Mouse (Mus musculus) testis, adult 2 months (tissue): Measurements from ENCODE around the gene Myo3a. TPM values are rescaled to one million over a fixed set of nuclear protein-coding genes. Genes with fewer than 3 reads are reported as not detected.
"Not testable (repeated sequence)": the region's sequence is repeated elsewhere in the genome, so short reads cannot be mapped to it uniquely, and the experiment has no call there.

ENCODE experiments used
- H3K27ac ChIP-seq: fragments of 200-500 bp; 2 replicates; pipeline ENCODE4 v1.5.1; 2012; ENCODE audit warnings: low read depth, low read length; ENCODE audit not compliant: control insufficient read depth, insufficient read depth
- H3K27me3 ChIP-seq: fragments of 200-500 bp; 2 replicates; pipeline ENCODE4 v1.6.1; 2012; ENCODE audit warnings: mild to moderate bottlenecking, low read length, moderate library complexity; ENCODE audit not compliant: control insufficient read depth, insufficient read depth
- H3K36me3 ChIP-seq: fragments of 200-500 bp; 2 replicates; pipeline ENCODE4 v1.6.1; 2012; ENCODE audit warnings: mild to moderate bottlenecking, low read length; ENCODE audit not compliant: control insufficient read depth, insufficient read depth
- H3K4me1 ChIP-seq: fragments of 200-500 bp; 2 replicates; pipeline ENCODE4 v1.6.1; 2012; ENCODE audit warnings: low read length; ENCODE audit not compliant: control insufficient read depth, insufficient read depth
- H3K4me3 ChIP-seq: fragments of 200-500 bp; 2 replicates; pipeline ENCODE4 v1.5.1; 2012; ENCODE audit warnings: low read depth, mild to moderate bottlenecking, low read length, moderate library complexity, mixed read lengths; ENCODE audit not compliant: control insufficient read depth
- CTCF ChIP-seq: fragments of 200-500 bp; IDR thresholded peaks from 2 replicates; pipeline ENCODE4 v1.5.1; 2012; ENCODE audit warnings: low read depth, mild to moderate bottlenecking, inconsistent platforms, low read length, moderate library complexity; ENCODE audit not compliant: control insufficient read depth, insufficient read depth, insufficient replicate concordance
- POLR2A ChIP-seq: fragments of 200-500 bp; IDR thresholded peaks from 2 replicates; pipeline ENCODE4 v1.6.1; 2012; ENCODE audit warnings: low read depth, mild to moderate bottlenecking, inconsistent platforms, low read length, moderate library complexity; ENCODE audit not compliant: control insufficient read depth
- polyA plus RNA-seq: library from polyadenylated mRNA; depleted of rRNA; stranded (reverse); fragments of >200 nt; gene quantifications from 2 replicates; pipeline ENCODE4 v1.2.3, GENCODE M21; 2012

The Myo3a gene
- polyA plus RNA-seq, 1 experiment: 0.22 TPM

DNA sequence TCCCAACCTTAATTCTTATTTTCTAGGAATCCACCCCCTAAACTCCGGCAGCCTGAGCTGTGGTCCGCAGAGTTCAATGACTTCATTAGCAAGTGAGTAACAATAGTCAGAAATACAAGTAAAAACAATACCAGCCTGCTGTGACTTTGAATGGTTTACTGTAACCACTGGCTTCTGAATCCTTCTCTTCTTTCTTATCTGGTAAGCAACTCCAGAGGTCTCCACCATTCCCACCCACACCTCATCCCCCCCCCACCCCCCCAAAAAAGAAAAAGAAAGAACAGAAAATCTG, 67.1 kb downstream of the Myo3a start:
- H3K27ac ChIP-seq: no peak overlapping the region
- TF ChIP-seq CTCF (no peak), POLR2A (no peak)

DNA sequence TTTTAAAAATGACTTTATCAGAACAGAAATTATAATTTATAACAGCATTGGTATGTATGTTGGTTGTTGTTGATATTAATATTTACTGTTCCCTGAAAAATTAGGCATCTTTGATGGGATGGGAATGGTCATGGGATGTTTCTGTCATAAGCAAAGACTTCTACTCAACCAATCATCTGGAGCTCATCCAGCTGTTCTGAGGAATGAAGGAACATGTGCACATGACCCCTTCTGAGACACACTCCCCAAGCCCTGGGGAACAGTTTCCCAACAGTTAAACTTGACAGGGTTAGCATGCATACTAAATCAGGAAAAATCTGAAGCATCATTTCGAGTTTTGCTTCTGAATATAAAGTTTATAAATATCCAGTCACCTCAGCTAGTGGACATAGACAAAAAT, 70.6 kb downstream of the Myo3a start:
- Histone ChIP-seq H3K4me1 (no peaks in the 10 kb centered on the region), H3K27ac (no peak overlapping the region), H3K36me3 (no peaks in the 10 kb centered on the region), H3K4me3 (no peak overlapping the region), H3K27me3 (no peaks in the 10 kb centered on the region)
- no peak for TF ChIP-seq POLR2A
- TF ChIP-seq CTCF: no peak

More for the DNA sequence above, 67.1 kb downstream of the Myo3a start:
- Histone ChIP-seq H3K4me1 (no peaks in the 10 kb centered on the region), H3K36me3 (no peaks in the 10 kb centered on the region), H3K4me3 (no peak overlapping the region), H3K27me3 (no peaks in the 10 kb centered on the region)

DNA sequence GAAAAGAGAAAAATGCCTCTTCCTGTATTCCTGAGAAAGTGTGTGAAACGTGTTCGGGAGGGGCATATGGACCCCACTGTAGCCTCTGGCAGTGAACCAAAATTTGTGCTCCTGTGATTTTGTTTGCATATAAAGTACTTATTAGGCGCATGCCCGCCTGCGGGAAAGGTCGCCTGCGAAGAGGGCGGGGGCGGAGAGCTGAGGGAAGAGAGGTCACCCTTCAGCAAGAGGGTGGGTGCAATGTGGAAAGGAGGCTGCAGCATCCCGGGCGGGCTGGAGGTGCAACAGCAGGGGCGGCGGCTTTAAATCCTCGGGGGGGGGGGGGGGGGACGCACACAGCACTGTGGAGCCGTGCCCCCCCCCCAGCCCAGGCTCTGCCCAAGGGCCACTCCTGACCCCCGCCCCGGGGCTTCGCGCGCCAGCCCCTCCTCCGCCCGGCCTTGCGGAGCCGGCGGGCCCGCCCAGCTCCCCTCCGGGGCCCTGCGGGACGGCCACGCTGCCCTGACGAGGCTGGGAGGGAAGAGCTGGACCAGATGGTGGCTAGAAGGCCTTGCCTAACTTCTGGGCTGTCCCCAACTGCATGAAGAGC, 111.1 kb downstream of the Myo3a start:
- Histone ChIP-seq H3K4me3 (peak overlapping the region; percentile 40), H3K27ac (no peak overlapping the region), H3K36me3 (no peaks in the 10 kb centered on the region), H3K4me1 (peaks cover 4% of the 10 kb centered on the region), H3K27me3 (no peaks in the 10 kb centered on the region)
- TF ChIP-seq POLR2A (no peak), CTCF (no peak)

DNA sequence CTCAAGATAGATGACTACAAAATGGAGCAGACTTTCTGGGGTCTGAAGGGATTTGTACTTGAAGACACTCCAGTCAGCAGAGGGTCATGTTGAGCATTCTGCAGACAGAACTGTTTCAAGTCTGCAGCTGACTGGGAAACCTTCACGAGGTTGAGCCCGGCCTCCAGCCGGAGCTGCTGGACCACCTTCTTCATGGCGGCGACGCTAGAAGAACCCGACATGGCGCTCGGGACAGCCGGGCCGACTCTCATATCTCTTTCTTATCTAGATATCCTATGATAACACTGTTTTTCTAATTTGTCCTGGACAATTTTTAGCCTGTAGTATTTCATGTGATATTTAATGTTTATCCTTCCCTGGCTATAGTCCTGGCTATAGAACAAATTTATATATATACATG, 183.2 kb downstream of the Myo3a start:
- not testable (repeated sequence) for H3K4me3 ChIP-seq, H3K27me3 ChIP-seq, H3K4me1 ChIP-seq, H3K36me3 ChIP-seq, H3K27ac ChIP-seq

GRCm38 (mm10) chr2:22548421-22548820, 321.1 kb downstream of the Myo3a start:
- no peaks in the 10 kb centered on the region for H3K4me1 ChIP-seq
- H3K27me3 ChIP-seq: no peaks in the 10 kb centered on the region
- no peaks in the 10 kb centered on the region for H3K36me3 ChIP-seq
- no peak for TF ChIP-seq CTCF
- no peak for TF ChIP-seq POLR2A
- no peak overlapping the region for H3K4me3 ChIP-seq
- no peak overlapping the region for H3K27ac ChIP-seq

- H3K4me1 ChIP-seq, H3K4me3 ChIP-seq, H3K27me3 ChIP-seq, H3K27ac ChIP-seq, H3K36me3 ChIP-seq: not testable (repeated sequence)
These were observed 360.3 kb downstream of the Myo3a start for GRCm38 (mm10) chr2:22587469-22588169.

DNA sequence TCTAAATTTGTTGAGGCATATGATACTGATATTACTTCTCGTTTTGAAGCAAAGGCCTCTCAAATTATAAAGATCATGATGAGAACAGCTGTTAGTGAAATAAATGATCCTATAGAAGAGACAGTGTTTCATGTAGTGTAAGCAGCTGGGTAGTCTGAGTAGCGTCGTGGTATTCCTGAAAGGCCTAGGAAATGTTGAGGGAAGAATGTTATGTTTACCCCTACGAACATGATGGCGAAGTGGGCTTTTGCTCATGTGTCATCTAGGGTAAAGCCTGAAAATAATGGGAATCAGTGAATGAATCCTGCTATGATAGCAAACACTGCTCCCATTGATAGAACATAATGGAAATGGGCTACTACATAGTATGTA, 360.9 kb downstream of the Myo3a start:
- not testable (repeated sequence) for H3K36me3 ChIP-seq, H3K27ac ChIP-seq, H3K4me1 ChIP-seq, H3K4me3 ChIP-seq, H3K27me3 ChIP-seq

DNA sequence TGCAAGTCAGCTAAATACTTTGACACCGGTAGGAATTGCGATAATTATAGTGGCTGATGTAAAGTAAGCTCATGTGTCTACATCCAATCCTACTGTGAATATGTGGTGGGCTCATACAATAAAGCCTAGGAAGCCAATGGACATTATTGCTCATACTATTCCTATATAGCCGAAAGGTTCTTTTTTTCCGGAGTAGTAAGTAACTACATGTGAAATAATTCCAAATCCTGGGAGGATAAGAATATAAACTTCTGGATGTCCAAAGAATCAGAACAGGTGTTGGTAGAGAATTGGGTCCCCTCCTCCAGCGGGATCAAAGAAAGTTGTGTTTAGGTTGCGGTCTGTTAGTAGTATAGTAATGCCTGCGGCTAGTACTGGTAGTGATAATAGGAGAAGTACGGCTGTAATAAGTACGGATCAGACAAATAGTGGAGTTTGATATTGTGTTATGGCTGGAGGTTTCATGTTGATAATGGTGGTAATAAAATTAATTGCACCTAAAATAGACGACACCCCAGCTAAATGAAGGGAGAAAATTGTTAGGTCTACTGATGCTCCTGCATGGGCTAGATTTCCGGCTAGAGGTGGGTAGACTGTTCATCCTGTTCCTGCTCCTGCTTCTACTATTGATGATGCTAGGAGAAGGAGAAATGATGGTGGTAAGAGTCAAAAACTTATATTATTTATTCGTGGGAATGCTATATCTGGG, 361.5 kb downstream of the Myo3a start:
- H3K4me3 ChIP-seq, H3K27me3 ChIP-seq, H3K4me1 ChIP-seq, H3K36me3 ChIP-seq, H3K27ac ChIP-seq: not testable (repeated sequence)

DNA sequence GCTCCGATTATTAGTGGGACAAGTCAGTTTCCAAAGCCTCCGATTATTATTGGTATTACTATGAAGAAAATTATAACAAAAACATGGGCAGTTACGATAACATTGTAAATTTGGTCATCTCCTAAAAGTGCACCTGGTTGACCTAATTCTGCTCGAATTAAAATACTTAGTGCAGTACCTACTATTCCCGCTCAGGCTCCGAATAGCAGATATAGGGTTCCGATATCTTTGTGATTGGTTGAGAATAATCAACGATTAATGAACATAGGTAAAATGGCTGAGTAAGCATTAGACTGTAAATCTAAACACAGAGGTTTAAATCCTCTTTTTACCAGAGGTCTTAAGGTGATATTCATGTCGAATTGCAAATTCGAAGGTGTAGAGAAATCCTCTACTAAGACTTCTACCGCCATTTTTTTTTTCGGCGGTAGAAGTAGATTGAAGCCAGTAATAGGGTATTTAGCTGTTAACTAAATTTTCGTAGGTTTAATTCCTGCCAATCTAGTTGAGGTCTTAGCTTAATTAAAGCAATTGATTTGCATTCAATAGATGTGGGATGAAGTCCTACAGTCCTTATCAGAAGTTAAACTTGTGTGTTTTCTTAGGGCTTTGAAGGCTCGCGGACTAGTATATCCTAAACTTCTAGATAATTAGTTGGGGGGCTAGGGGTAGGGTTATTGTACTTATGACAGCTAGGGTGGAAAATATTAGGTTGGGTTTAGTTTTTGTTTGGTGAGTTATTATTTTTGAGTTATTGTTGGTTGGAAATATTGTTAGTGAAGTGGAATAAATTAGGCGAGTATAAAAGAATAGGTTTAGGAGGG, 362.3 kb downstream of the Myo3a start:
- H3K4me1 ChIP-seq, H3K27me3 ChIP-seq, H3K27ac ChIP-seq, H3K36me3 ChIP-seq, H3K4me3 ChIP-seq: not testable (repeated sequence)
